Mouse (Mus musculus): ENCODE measurements around the gene Ube2o. TPM values are rescaled to one million over a fixed set of nuclear protein-coding genes. Genes with fewer than 3 reads are reported as not detected.

Ube2o gene
- polyA plus RNA-seq, 1 experiment = 77.3 TPM

GRCm38 (mm10) chr11:116547296-116548060 is 33.8 kb downstream of the Ube2o start:
- Histone ChIP-seq H3K4me3 (ENCODE audit: extremely low read depth, insufficient read depth, insufficient read length) (no peak overlapping the region), H3K4me1 (ENCODE audit: control insufficient read depth, insufficient read depth, insufficient read length) (no peaks in the 10 kb centered on the region), H3K36me3 (ENCODE audit: control insufficient read depth, insufficient read depth, low read length) (peaks cover 21% of the 10 kb centered on the region), H3K27ac (ENCODE audit: insufficient read depth, low read length) (no peak overlapping the region), H3K27me3 (ENCODE audit: control insufficient read depth, insufficient read depth, low read length) (no peaks in the 10 kb centered on the region)
- WGBS = 91% methylated on average over 17 of the region's 17 CpGs
- no peak for DNase-seq (ENCODE audit: low read depth in 1 of 2, low spot score in 2 of 2)
- TF ChIP-seq CTCF (IDR thresholded peaks at IDR 0.05; ENCODE audit: extremely low read depth, insufficient read depth, insufficient read length, insufficient replicate concordance) = no peak
- no peak for TF ChIP-seq POLR2A (IDR thresholded peaks at IDR 0.05; ENCODE audit: low read depth, low read length)

GRCm38 (mm10) chr11:116543110-116543509 is 38.1 kb downstream of the Ube2o start:
- Histone ChIP-seq H3K4me3 (ENCODE audit: extremely low read depth, insufficient read depth, insufficient read length) (no peak overlapping the region), H3K27me3 (ENCODE audit: control insufficient read depth, insufficient read depth, low read length) (no peaks in the 10 kb centered on the region), H3K36me3 (ENCODE audit: control insufficient read depth, insufficient read depth, low read length) (peaks cover 54% of the 10 kb centered on the region), H3K27ac (ENCODE audit: insufficient read depth, low read length) (no peak overlapping the region), H3K4me1 (ENCODE audit: control insufficient read depth, insufficient read depth, insufficient read length) (no peaks in the 10 kb centered on the region)
- DNase-seq (ENCODE audit: low read depth in 1 of 2, low spot score in 2 of 2) = no peak
- peak; percentile 53; the same call in 1 of the 2 replicates for TF ChIP-seq CTCF (IDR thresholded peaks at IDR 0.05; ENCODE audit: extremely low read depth, insufficient read depth, insufficient read length, insufficient replicate concordance)
- TF ChIP-seq POLR2A (IDR thresholded peaks at IDR 0.05; ENCODE audit: low read depth, low read length) = no peak
- 82% methylated on average over 4 of the region's 4 CpGs for WGBS

GRCm38 (mm10) chr11:116541183-116541582 is 40.1 kb downstream of the Ube2o start:
- Histone ChIP-seq H3K36me3 (ENCODE audit: control insufficient read depth, insufficient read depth, low read length) (peaks cover 56% of the 10 kb centered on the region), H3K27me3 (ENCODE audit: control insufficient read depth, insufficient read depth, low read length) (no peaks in the 10 kb centered on the region), H3K27ac (ENCODE audit: insufficient read depth, low read length) (no peak overlapping the region), H3K4me1 (ENCODE audit: control insufficient read depth, insufficient read depth, insufficient read length) (no peaks in the 10 kb centered on the region), H3K4me3 (ENCODE audit: extremely low read depth, insufficient read depth, insufficient read length) (no peak overlapping the region)
- DNase-seq (ENCODE audit: low read depth in 1 of 2, low spot score in 2 of 2) = no peak
- 96% methylated on average over 11 of the region's 11 CpGs for WGBS
- TF ChIP-seq CTCF (IDR thresholded peaks at IDR 0.05; ENCODE audit: extremely low read depth, insufficient read depth, insufficient read length, insufficient replicate concordance) = no peak
- TF ChIP-seq POLR2A (IDR thresholded peaks at IDR 0.05; ENCODE audit: low read depth, low read length) = no peak

GRCm38 (mm10) chr11:116538142-116538735 is 43.0 kb downstream of the Ube2o start:
- Histone ChIP-seq H3K27me3 (ENCODE audit: control insufficient read depth, insufficient read depth, low read length) (peaks cover 10% of the 10 kb centered on the region), H3K4me1 (ENCODE audit: control insufficient read depth, insufficient read depth, insufficient read length) (peaks cover 6% of the 10 kb centered on the region), H3K4me3 (ENCODE audit: extremely low read depth, insufficient read depth, insufficient read length) (no peak overlapping the region), H3K27ac (ENCODE audit: insufficient read depth, low read length) (no peak overlapping the region), H3K36me3 (ENCODE audit: control insufficient read depth, insufficient read depth, low read length) (peaks cover 37% of the 10 kb centered on the region)
- WGBS = 92% methylated on average over 12 of the region's 12 CpGs
- DNase-seq (ENCODE audit: low read depth in 1 of 2, low spot score in 2 of 2) = no peak
- TF ChIP-seq POLR2A (IDR thresholded peaks at IDR 0.05; ENCODE audit: low read depth, low read length) (no peak), CTCF (IDR thresholded peaks at IDR 0.05; ENCODE audit: extremely low read depth, insufficient read depth, insufficient read length, insufficient replicate concordance) (no peak)

- H3K36me3 ChIP-seq (ENCODE audit: control insufficient read depth, insufficient read depth, low read length) = peaks cover 35% of the 10 kb centered on the region
- 84% methylated on average over 5 of the region's 5 CpGs for WGBS
- H3K27ac ChIP-seq (ENCODE audit: insufficient read depth, low read length) = no peak overlapping the region
- H3K27me3 ChIP-seq (ENCODE audit: control insufficient read depth, insufficient read depth, low read length) = peaks cover 17% of the 10 kb centered on the region
- H3K4me3 ChIP-seq (ENCODE audit: extremely low read depth, insufficient read depth, insufficient read length) = no peak overlapping the region
- TF ChIP-seq CTCF (IDR thresholded peaks at IDR 0.05; ENCODE audit: extremely low read depth, insufficient read depth, insufficient read length, insufficient replicate concordance) (no peak), POLR2A (IDR thresholded peaks at IDR 0.05; ENCODE audit: low read depth, low read length) (no peak)
- peaks cover 14% of the 10 kb centered on the region for H3K4me1 ChIP-seq (ENCODE audit: control insufficient read depth, insufficient read depth, insufficient read length)
- no peak for DNase-seq (ENCODE audit: low read depth in 1 of 2, low spot score in 2 of 2)
Observed at GRCm38 (mm10) chr11:116537388-116537787, 43.9 kb downstream of the Ube2o start.

GRCm38 (mm10) chr11:116536685-116537084 is 44.6 kb downstream of the Ube2o start:
- 82% methylated on average over 7 of the region's 7 CpGs for WGBS
- peaks cover 20% of the 10 kb centered on the region for H3K27me3 ChIP-seq (ENCODE audit: control insufficient read depth, insufficient read depth, low read length)
- H3K27ac ChIP-seq (ENCODE audit: insufficient read depth, low read length) = no peak overlapping the region
- peaks cover 31% of the 10 kb centered on the region for H3K36me3 ChIP-seq (ENCODE audit: control insufficient read depth, insufficient read depth, low read length)
- DNase-seq (ENCODE audit: low read depth in 1 of 2, low spot score in 2 of 2) = no peak
- TF ChIP-seq CTCF (IDR thresholded peaks at IDR 0.05; ENCODE audit: extremely low read depth, insufficient read depth, insufficient read length, insufficient replicate concordance) (no peak), POLR2A (IDR thresholded peaks at IDR 0.05; ENCODE audit: low read depth, low read length) (no peak)
- no peak overlapping the region for H3K4me3 ChIP-seq (ENCODE audit: extremely low read depth, insufficient read depth, insufficient read length)
- peaks cover 16% of the 10 kb centered on the region for H3K4me1 ChIP-seq (ENCODE audit: control insufficient read depth, insufficient read depth, insufficient read length)

All from spleen, adult 2 months (tissue).